Mouse (Mus musculus): ENCODE measurements at regions not wholly inside any gene's neighbourhood (a gene's known extent, or its start where the extent isn't known, plus 50 kb on each side); places are given as distances from the start of the nearest gene placed in this dataset.

DNA sequence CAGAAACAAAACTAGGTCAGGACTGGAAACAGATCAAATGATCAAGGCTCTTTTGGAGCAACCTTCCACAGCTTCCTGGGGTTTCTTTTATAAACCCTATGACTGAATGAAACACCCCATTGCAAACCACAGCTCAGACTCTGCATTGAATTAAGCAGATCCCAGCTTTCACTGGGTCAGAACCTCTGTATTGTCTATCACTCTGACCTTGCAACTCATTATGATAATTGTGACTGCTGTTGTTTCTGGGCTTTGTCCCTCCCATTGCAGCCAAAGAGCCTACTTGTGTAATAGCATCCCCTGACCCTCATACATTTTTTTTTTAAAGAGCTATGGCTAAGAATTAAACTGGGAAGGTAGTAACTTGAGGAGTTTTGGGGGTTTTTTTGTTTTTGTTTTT, 388.5 kb upstream of the Sgcd start:
- no peaks in the 10 kb centered on the region for H3K27me3 ChIP-seq (ENCODE audit: control insufficient read depth, insufficient read depth, low read length, poor library complexity, severe bottlenecking)
- DNase-seq (ENCODE audit: low read depth, low spot score) = no peak
- no peaks in the 10 kb centered on the region for H3K36me3 ChIP-seq (ENCODE audit: control insufficient read depth, insufficient read depth, low read length, poor library complexity, severe bottlenecking)

DNA sequence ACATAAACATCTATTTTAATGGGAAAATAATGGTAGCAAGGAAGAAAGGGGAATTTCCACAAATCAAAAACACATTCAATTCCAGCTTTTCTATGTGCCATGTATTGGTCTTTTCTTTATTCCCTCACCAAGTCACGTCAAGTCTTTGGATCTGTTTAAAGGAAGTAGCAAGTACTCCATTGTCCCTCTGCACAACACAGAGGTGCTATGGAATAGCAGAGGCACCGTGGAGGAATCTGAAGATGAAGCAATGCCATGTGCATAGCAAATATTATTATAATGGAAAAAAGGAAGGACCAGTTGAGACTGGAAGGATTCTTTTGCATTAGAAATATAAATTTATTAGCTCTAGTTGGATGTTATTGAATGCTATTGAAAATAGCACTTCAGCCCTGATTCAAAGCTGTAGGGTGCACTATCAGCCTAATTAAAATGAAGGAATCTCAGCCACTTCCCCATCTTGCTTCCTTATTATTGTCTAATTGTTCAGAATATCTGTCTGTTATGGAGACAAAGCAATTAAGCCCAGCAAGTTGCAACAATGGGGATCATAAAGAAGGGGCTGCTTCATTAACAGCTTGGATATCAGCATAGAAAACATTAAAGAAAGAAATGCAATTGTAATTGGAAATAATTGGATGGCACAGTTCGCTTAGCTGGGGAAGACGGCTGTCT, 362.7 kb upstream of the Sgcd start:
- Histone ChIP-seq H3K36me3 (ENCODE audit: control insufficient read depth, insufficient read depth, low read length, poor library complexity, severe bottlenecking) (no peaks in the 10 kb centered on the region), H3K27me3 (ENCODE audit: control insufficient read depth, insufficient read depth, low read length, poor library complexity, severe bottlenecking) (no peaks in the 10 kb centered on the region)
- DNase-seq (ENCODE audit: low read depth, low spot score) = no peak

- no peaks in the 10 kb centered on the region for H3K27me3 ChIP-seq (ENCODE audit: control insufficient read depth, insufficient read depth, low read length, poor library complexity, severe bottlenecking)
- no peak for DNase-seq (ENCODE audit: low read depth, low spot score)
- H3K36me3 ChIP-seq (ENCODE audit: control insufficient read depth, insufficient read depth, low read length, poor library complexity, severe bottlenecking) = no peaks in the 10 kb centered on the region
Observed at GRCm38 (mm10) chr11:48314500-48314899, 325.7 kb upstream of the Sgcd start.

GRCm38 (mm10) chr11:48295370-48295769, 306.6 kb upstream of the Sgcd start:
- DNase-seq (ENCODE audit: low read depth, low spot score) = no peak
- Histone ChIP-seq H3K36me3 (ENCODE audit: control insufficient read depth, insufficient read depth, low read length, poor library complexity, severe bottlenecking) (no peaks in the 10 kb centered on the region), H3K27me3 (ENCODE audit: control insufficient read depth, insufficient read depth, low read length, poor library complexity, severe bottlenecking) (no peaks in the 10 kb centered on the region)

GRCm38 (mm10) chr11:48262492-48262891, 273.7 kb upstream of the Sgcd start:
- DNase-seq (ENCODE audit: low read depth, low spot score) = no peak
- no peaks in the 10 kb centered on the region for H3K27me3 ChIP-seq (ENCODE audit: control insufficient read depth, insufficient read depth, low read length, poor library complexity, severe bottlenecking)

GRCm38 (mm10) chr11:48261089-48261488, 272.3 kb upstream of the Sgcd start:
- no peaks in the 10 kb centered on the region for H3K27me3 ChIP-seq (ENCODE audit: control insufficient read depth, insufficient read depth, low read length, poor library complexity, severe bottlenecking)
- DNase-seq (ENCODE audit: low read depth, low spot score) = no peak
- H3K36me3 ChIP-seq (ENCODE audit: control insufficient read depth, insufficient read depth, low read length, poor library complexity, severe bottlenecking) = no peaks in the 10 kb centered on the region

More at GRCm38 (mm10) chr11:48262492-48262891, 273.7 kb upstream of the Sgcd start:
- no peaks in the 10 kb centered on the region for H3K36me3 ChIP-seq (ENCODE audit: control insufficient read depth, insufficient read depth, low read length, poor library complexity, severe bottlenecking)

GRCm38 (mm10) chr11:48250678-48251317, 262.0 kb upstream of the Sgcd start:
- Histone ChIP-seq H3K36me3 (ENCODE audit: control insufficient read depth, insufficient read depth, low read length, poor library complexity, severe bottlenecking) (no peaks in the 10 kb centered on the region), H3K27me3 (ENCODE audit: control insufficient read depth, insufficient read depth, low read length, poor library complexity, severe bottlenecking) (no peaks in the 10 kb centered on the region)
- no peak for DNase-seq (ENCODE audit: low read depth, low spot score)

DNA sequence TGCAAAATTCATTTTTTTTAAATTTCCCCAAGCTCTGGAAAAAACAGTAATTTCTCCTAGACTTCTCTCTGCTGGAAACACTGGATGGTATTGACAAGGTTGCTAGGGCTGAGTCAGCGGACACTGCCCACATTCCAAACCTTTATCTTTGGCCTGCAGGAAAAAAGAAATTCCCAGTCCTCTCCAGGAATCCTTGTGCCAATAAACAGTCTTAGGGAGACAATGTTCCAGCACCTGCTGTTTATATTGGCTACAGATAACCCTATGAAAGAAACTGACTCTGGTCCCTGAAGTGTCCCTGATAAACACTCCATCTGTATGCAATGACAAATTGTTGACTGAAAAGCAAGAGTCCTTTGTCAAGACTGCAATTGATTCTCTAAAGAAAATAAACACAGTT, 260.5 kb upstream of the Sgcd start:
- no peaks in the 10 kb centered on the region for H3K27me3 ChIP-seq (ENCODE audit: control insufficient read depth, insufficient read depth, low read length, poor library complexity, severe bottlenecking)
- no peak for DNase-seq (ENCODE audit: low read depth, low spot score)
- no peaks in the 10 kb centered on the region for H3K36me3 ChIP-seq (ENCODE audit: control insufficient read depth, insufficient read depth, low read length, poor library complexity, severe bottlenecking)

GRCm38 (mm10) chr11:48221156-48221555, 232.4 kb upstream of the Sgcd start:
- no peak for DNase-seq (ENCODE audit: low read depth, low spot score)
- H3K36me3 ChIP-seq (ENCODE audit: control insufficient read depth, insufficient read depth, low read length, poor library complexity, severe bottlenecking) = no peaks in the 10 kb centered on the region
- H3K27me3 ChIP-seq (ENCODE audit: control insufficient read depth, insufficient read depth, low read length, poor library complexity, severe bottlenecking) = no peaks in the 10 kb centered on the region

DNA sequence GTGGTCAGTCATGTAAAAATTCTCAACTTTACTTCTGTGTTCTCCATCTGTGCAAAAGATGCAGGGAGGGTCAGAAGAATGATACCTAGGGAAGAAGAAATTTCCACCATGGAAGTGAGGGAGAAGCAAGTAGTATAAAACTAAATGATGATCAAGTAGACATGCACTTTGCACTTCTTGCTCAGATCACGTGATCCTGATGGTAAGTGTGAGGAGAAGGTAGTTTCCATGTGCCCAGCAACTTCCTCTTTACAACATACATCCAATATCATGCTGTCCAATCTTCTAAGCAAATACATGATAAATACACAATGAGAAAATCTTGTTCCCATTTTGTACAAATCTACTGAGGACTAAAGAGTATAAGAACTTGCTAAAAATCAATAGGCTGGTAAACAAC, 230.4 kb upstream of the Sgcd start:
- H3K27me3 ChIP-seq (ENCODE audit: control insufficient read depth, insufficient read depth, low read length, poor library complexity, severe bottlenecking) = no peaks in the 10 kb centered on the region
- no peak for DNase-seq (ENCODE audit: low read depth, low spot score)

GRCm38 (mm10) chr11:48216762-48217161, 228.0 kb upstream of the Sgcd start:
- DNase-seq (ENCODE audit: low read depth, low spot score) = no peak

More for the DNA sequence above, 230.4 kb upstream of the Sgcd start:
- H3K36me3 ChIP-seq (ENCODE audit: control insufficient read depth, insufficient read depth, low read length, poor library complexity, severe bottlenecking) = no peaks in the 10 kb centered on the region

GRCm38 (mm10) chr11:48186604-48187003, 197.8 kb upstream of the Sgcd start:
- no peak for DNase-seq (ENCODE audit: low read depth, low spot score)
- no peaks in the 10 kb centered on the region for H3K27me3 ChIP-seq (ENCODE audit: control insufficient read depth, insufficient read depth, low read length, poor library complexity, severe bottlenecking)
- H3K36me3 ChIP-seq (ENCODE audit: control insufficient read depth, insufficient read depth, low read length, poor library complexity, severe bottlenecking) = no peaks in the 10 kb centered on the region

More at GRCm38 (mm10) chr11:48216762-48217161, 228.0 kb upstream of the Sgcd start:
- Histone ChIP-seq H3K27me3 (ENCODE audit: control insufficient read depth, insufficient read depth, low read length, poor library complexity, severe bottlenecking) (no peaks in the 10 kb centered on the region), H3K36me3 (ENCODE audit: control insufficient read depth, insufficient read depth, low read length, poor library complexity, severe bottlenecking) (no peaks in the 10 kb centered on the region)

GRCm38 (mm10) chr11:48178943-48179342, 190.2 kb upstream of the Sgcd start:
- no peak for DNase-seq (ENCODE audit: low read depth, low spot score)
- H3K27me3 ChIP-seq (ENCODE audit: control insufficient read depth, insufficient read depth, low read length, poor library complexity, severe bottlenecking) = no peaks in the 10 kb centered on the region
- H3K36me3 ChIP-seq (ENCODE audit: control insufficient read depth, insufficient read depth, low read length, poor library complexity, severe bottlenecking) = no peaks in the 10 kb centered on the region

- no peaks in the 10 kb centered on the region for H3K27me3 ChIP-seq (ENCODE audit: control insufficient read depth, insufficient read depth, low read length, poor library complexity, severe bottlenecking)
Observed at GRCm38 (mm10) chr11:48178174-48178573, 189.4 kb upstream of the Sgcd start.

GRCm38 (mm10) chr11:48176451-48176850, 187.7 kb upstream of the Sgcd start:
- DNase-seq (ENCODE audit: low read depth, low spot score) = no peak
- no peaks in the 10 kb centered on the region for H3K27me3 ChIP-seq (ENCODE audit: control insufficient read depth, insufficient read depth, low read length, poor library complexity, severe bottlenecking)
- H3K36me3 ChIP-seq (ENCODE audit: control insufficient read depth, insufficient read depth, low read length, poor library complexity, severe bottlenecking) = no peaks in the 10 kb centered on the region

More at GRCm38 (mm10) chr11:48178174-48178573, 189.4 kb upstream of the Sgcd start:
- no peak for DNase-seq (ENCODE audit: low read depth, low spot score)
- H3K36me3 ChIP-seq (ENCODE audit: control insufficient read depth, insufficient read depth, low read length, poor library complexity, severe bottlenecking) = no peaks in the 10 kb centered on the region

All from splenic B cell, adult 2 months (primary cell).